Mouse (Mus musculus) G1E (cell line): ENCODE measurements around the gene Nbl1.

Source experiments
- CTCF ChIP-seq: IDR thresholded peaks from 2 replicates; pipeline ENCODE4 v1.5.1; 2012; ENCODE audit warnings: low read depth, low read length, inconsistent platforms, mixed read lengths
- GATA1 ChIP-seq: IDR thresholded peaks from 2 replicates; pipeline ENCODE4 v1.6.1; 2012; ENCODE audit warnings: borderline replicate concordance, low read length, inconsistent platforms, mixed read lengths
- GATA2 ChIP-seq: IDR thresholded peaks from 2 replicates; pipeline ENCODE4 v1.6.1; 2012; ENCODE audit warnings: low read depth, low read length, inconsistent platforms, borderline replicate concordance

DNA sequence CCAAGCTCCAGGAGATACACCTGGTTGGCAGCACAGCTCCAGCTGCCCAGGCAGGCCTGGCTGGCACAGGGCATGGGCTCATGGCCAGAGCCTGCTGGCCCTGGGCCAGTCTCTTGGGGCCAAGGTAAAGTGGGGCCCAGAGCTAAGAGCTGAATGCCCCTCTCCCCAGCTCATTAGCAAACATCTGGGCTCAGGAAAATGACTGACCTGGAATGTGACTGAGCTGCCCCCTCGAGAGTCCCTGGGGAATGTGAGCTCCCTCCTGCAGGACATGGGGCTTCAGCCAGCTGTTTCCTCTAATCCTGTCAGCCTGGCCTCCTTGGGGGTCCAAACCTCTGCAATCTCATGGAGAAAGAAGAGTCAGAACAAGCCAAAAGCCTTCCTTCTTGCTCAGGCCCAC, 2.6 kb upstream of the Nbl1 start:
- TF ChIP-seq CTCF = no peak
- no peak for TF ChIP-seq GATA1
- TF ChIP-seq GATA2 = no peak
